12 mouse cellular contexts compared by ENCODE assay signal in the genomic region with DNA sequence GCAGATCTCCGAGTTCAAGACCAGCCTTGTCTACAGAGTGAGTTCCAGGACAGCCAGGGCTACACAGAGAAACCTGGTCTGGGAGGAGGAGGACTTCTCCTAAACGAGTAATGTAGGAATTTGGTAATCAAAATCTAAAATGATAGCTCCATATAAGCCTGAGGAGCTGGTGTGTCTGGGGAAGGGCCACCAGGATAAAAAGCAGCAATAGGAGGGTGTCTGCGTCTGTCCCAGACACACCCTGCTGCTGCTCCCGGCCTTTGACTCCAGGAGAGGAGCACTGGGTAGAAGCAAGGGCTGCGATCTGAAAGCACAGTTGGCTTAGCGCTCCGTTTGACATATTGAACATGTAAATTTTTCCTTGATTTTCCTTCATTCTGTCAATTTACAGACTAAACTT. TPM values are rescaled to one million over a fixed set of nuclear protein-coding genes. Genes with fewer than 3 reads are reported as not detected.
A peak's percentile ranks its signal among the peaks of the same experiment; 100 is the strongest.
DNase-seq lines count a peak whose midpoint lies in the region; ATAC-seq and TF ChIP-seq lines count a peak whose summit lies in the region.
"Had no signal": no experiment of that assay in that cellular context is flagged by ENCODE, and none has a peak within 500 bp of the region (broad histone marks: within the 10 kb centered on the region; RNA-seq: fewer than 3 reads in every experiment).

No protein-coding gene starts in this region.

- H3K9me3 ChIP-seq in embryonic facial prominence, embryonic 15.5 days (replicated peaks), result no peaks in the 10 kb centered on the region
- H3K9me3 ChIP-seq in embryonic facial prominence, embryonic 10.5 days, result no peaks in the 10 kb centered on the region
- H3K9me3 ChIP-seq in hindbrain, postnatal 0 days (ENCODE audit: low read length), result no peaks in the 10 kb centered on the region
- no peaks in the 10 kb centered on the region for H3K9me3 ChIP-seq in hindbrain, embryonic 10.5 days
- no peaks in the 10 kb centered on the region for H3K9me3 ChIP-seq in lung, embryonic 15.5 days
- H3K9me3 ChIP-seq: megakaryocyte, embryonic 14.5 days had no signal

- H3K27me3 ChIP-seq in embryonic facial prominence, embryonic 15.5 days, result no peaks in the 10 kb centered on the region
- no peaks in the 10 kb centered on the region for H3K27me3 ChIP-seq in embryonic facial prominence, embryonic 10.5 days (replicated peaks; ENCODE audit: low read depth, poor library complexity, severe bottlenecking)
- no peaks in the 10 kb centered on the region for H3K27me3 ChIP-seq in hindbrain, postnatal 0 days (ENCODE audit: insufficient read depth, low read length)
- no peaks in the 10 kb centered on the region for H3K27me3 ChIP-seq in hindbrain, embryonic 10.5 days (ENCODE audit: insufficient read depth, poor library complexity, severe bottlenecking)
- no peaks in the 10 kb centered on the region for H3K27me3 ChIP-seq in lung, embryonic 15.5 days
- H3K27me3 ChIP-seq in small intestine, adult 2 months (ENCODE audit: control insufficient read depth, insufficient read depth, low read length), result no peaks in the 10 kb centered on the region
- H3K27me3 ChIP-seq: megakaryocyte, embryonic 14.5 days had no signal

- WGBS in embryonic facial prominence, embryonic 15.5 days, result 78% methylated on average over 7 of the region's 7 CpGs
- 87% methylated on average over 7 of the region's 7 CpGs for WGBS in embryonic facial prominence, embryonic 10.5 days
- 69% methylated on average over 7 of the region's 7 CpGs for WGBS in hindbrain, postnatal 0 days
- WGBS in hindbrain, embryonic 10.5 days, result 82% methylated on average over 7 of the region's 7 CpGs
- 67% methylated on average over 7 of the region's 7 CpGs for WGBS in lung, embryonic 15.5 days
- 28% methylated on average over 7 of the region's 7 CpGs for WGBS in small intestine, adult 2 months

- no peak overlapping the region for H3K4me2 ChIP-seq in embryonic facial prominence, embryonic 15.5 days (replicated peaks)
- no peak overlapping the region for H3K4me2 ChIP-seq in hindbrain, postnatal 0 days (ENCODE audit: low read depth, low read length)
- H3K4me2 ChIP-seq in lung, embryonic 15.5 days, result no peak overlapping the region
- H3K4me2 ChIP-seq: heart, embryonic 11.5 days had no signal

- no peak for DNase-seq in embryonic facial prominence, embryonic 10.5 days (ENCODE audit: low spot score)
- DNase-seq in hindbrain, postnatal 0 days (ENCODE audit: low spot score), result no peak
- DNase-seq in hindbrain, embryonic 10.5 days (ENCODE audit: low spot score), result no peak
- DNase-seq in lung, postnatal 4 days, result no peak
- no peak for DNase-seq in adrenal gland, postnatal 14 days
- DNase-seq: cerebellum, postnatal 25 days had no signal

- TF ChIP-seq POLR2A in small intestine, adult 2 months (IDR thresholded peaks at IDR 0.05; ENCODE audit: low read depth, low read length), result no peak

- H3K27ac ChIP-seq in embryonic facial prominence, embryonic 15.5 days (replicated peaks), result 0 out of 2 replicates have a peak overlapping the region, but pooled peaks have one; percentile 7
- H3K27ac ChIP-seq in embryonic facial prominence, embryonic 10.5 days (replicated peaks), result no peak overlapping the region
- peak overlapping the region; percentile 46; the same call in 1 of the 2 replicates for H3K27ac ChIP-seq in hindbrain, postnatal 0 days
- no peak overlapping the region for H3K27ac ChIP-seq in hindbrain, embryonic 10.5 days
- 0 out of 2 replicates have a peak overlapping the region, but pooled peaks have one; percentile 38 for H3K27ac ChIP-seq in lung, embryonic 15.5 days
- H3K27ac ChIP-seq in small intestine, adult 2 months (ENCODE audit: insufficient read depth, low read depth, low read length), result peak overlapping the region; percentile 84

- peaks cover 38% of the 10 kb centered on the region for H3K36me3 ChIP-seq in embryonic facial prominence, embryonic 15.5 days
- peaks cover 40% of the 10 kb centered on the region for H3K36me3 ChIP-seq in embryonic facial prominence, embryonic 10.5 days (replicated peaks)
- no peaks in the 10 kb centered on the region for H3K36me3 ChIP-seq in hindbrain, postnatal 0 days (ENCODE audit: insufficient read depth, low read length)
- H3K36me3 ChIP-seq in hindbrain, embryonic 10.5 days, result peaks cover 43% of the 10 kb centered on the region
- H3K36me3 ChIP-seq in lung, embryonic 15.5 days, result peaks cover 36% of the 10 kb centered on the region
- H3K36me3 ChIP-seq in small intestine, adult 2 months (ENCODE audit: control insufficient read depth, insufficient read depth, low read length), result peaks cover 24% of the 10 kb centered on the region

- no peak for TF ChIP-seq CTCF in hindbrain, postnatal 0 days (IDR thresholded peaks at IDR 0.05; ENCODE audit: low read depth)
- peak; percentile 10; the same call in 1 of the 2 replicates for TF ChIP-seq CTCF in small intestine, adult 2 months (IDR thresholded peaks at IDR 0.05; ENCODE audit: extremely low read depth, insufficient read length, insufficient replicate concordance, low read depth, low read length)

- peaks cover 33% of the 10 kb centered on the region; the same call in 1 of the 2 replicates for H3K4me1 ChIP-seq in embryonic facial prominence, embryonic 15.5 days
- peaks cover 26% of the 10 kb centered on the region for H3K4me1 ChIP-seq in embryonic facial prominence, embryonic 10.5 days
- 0 out of 2 replicates have a peak, but pooled peaks cover 9% of the 10 kb centered on the region for H3K4me1 ChIP-seq in hindbrain, postnatal 0 days (ENCODE audit: insufficient read depth, low read length)
- H3K4me1 ChIP-seq in hindbrain, embryonic 10.5 days (replicated peaks), result peaks cover 29% of the 10 kb centered on the region
- peaks cover 47% of the 10 kb centered on the region for H3K4me1 ChIP-seq in lung, embryonic 15.5 days
- H3K4me1 ChIP-seq in small intestine, adult 2 months (ENCODE audit: control insufficient read depth, insufficient read depth, insufficient read length, low read length), result peaks cover 53% of the 10 kb centered on the region

- no peak overlapping the region for H3K9ac ChIP-seq in embryonic facial prominence, embryonic 15.5 days
- H3K9ac ChIP-seq in hindbrain, postnatal 0 days (replicated peaks; ENCODE audit: low read length), result no peak overlapping the region
- H3K9ac ChIP-seq in lung, embryonic 15.5 days, result no peak overlapping the region

- H3K4me3 ChIP-seq in embryonic facial prominence, embryonic 15.5 days (replicated peaks), result no peak overlapping the region
- H3K4me3 ChIP-seq in embryonic facial prominence, embryonic 10.5 days, result no peak overlapping the region
- no peak overlapping the region for H3K4me3 ChIP-seq in hindbrain, postnatal 0 days (ENCODE audit: low read length)
- H3K4me3 ChIP-seq in hindbrain, embryonic 10.5 days, result no peak overlapping the region
- no peak overlapping the region for H3K4me3 ChIP-seq in lung, embryonic 15.5 days
- H3K4me3 ChIP-seq in small intestine, adult 2 months (ENCODE audit: low read depth, low read length), result no peak overlapping the region
- H3K4me3 ChIP-seq: myocyte had no signal

- ATAC-seq in embryonic facial prominence, embryonic 15.5 days (ENCODE audit: insufficient number of reproducible peaks, low FRiP score, low TSS enrichment, low read depth), result no peak
- ATAC-seq in hindbrain, postnatal 0 days, result no peak
- no peak for ATAC-seq in lung, embryonic 15.5 days (ENCODE audit: borderline replicate concordance, extremely low read depth, low FRiP score, low TSS enrichment)

RNA-seq across cellular contexts. Expression of gene Cd164l2, which starts 36.7 kb away (rescaled TPM):
- polyA plus RNA-seq in embryonic facial prominence, embryonic 15.5 days (2015; fragmentation: Nextera tagmentation; extraction: Ambion mirVana), result 8.8 and 9.3 TPM in 2 replicates
- polyA plus RNA-seq in embryonic facial prominence, embryonic 10.5 days (2016; fragmentation: Nextera tagmentation; extraction: Ambion mirVana), result 3.0 and 5.2 TPM in 2 replicates
- 6.2 and 6.9 TPM in 2 replicates for total RNA-seq in hindbrain, postnatal 0 days (2014; rRNA removed)
- polyA plus RNA-seq in hindbrain, postnatal 0 days (2015; fragmentation: Nextera tagmentation; extraction: Ambion mirVana), result 9.6 and 11.9 TPM in 2 replicates
- polyA plus RNA-seq in hindbrain, embryonic 10.5 days (2016; fragmentation: Nextera tagmentation; extraction: Ambion mirVana), result 1.1 and 2.2 TPM in 2 replicates
- 8.2 and 8.5 TPM in 2 replicates for polyA plus RNA-seq in lung, embryonic 15.5 days (2015; fragmentation: Nextera tagmentation; extraction: Ambion mirVana)
- 0.61 and 0.93 TPM in 2 replicates for polyA plus RNA-seq in small intestine, adult 2 months (2012; rRNA removed)
- total RNA-seq in adrenal gland, postnatal 14 days (2021), result 2.4 and 5.0 TPM in 2 replicates

RNA-seq across cellular contexts. Expression of gene Gpr3, which starts 37.1 kb away (rescaled TPM):
- polyA plus RNA-seq in embryonic facial prominence, embryonic 15.5 days (2015; fragmentation: Nextera tagmentation; extraction: Ambion mirVana), result 0.07 and 0.24 TPM in 2 replicates
- 0.11 and 0.57 TPM in 2 replicates for polyA plus RNA-seq in embryonic facial prominence, embryonic 10.5 days (2016; fragmentation: Nextera tagmentation; extraction: Ambion mirVana)
- 7.0 and 7.3 TPM in 2 replicates for total RNA-seq in hindbrain, postnatal 0 days (2014; rRNA removed)
- polyA plus RNA-seq in hindbrain, postnatal 0 days (2015; fragmentation: Nextera tagmentation; extraction: Ambion mirVana), result 4.5 and 5.5 TPM in 2 replicates
- polyA plus RNA-seq in hindbrain, embryonic 10.5 days (2016; fragmentation: Nextera tagmentation; extraction: Ambion mirVana), result 0.32 and 0.35 TPM in 2 replicates
- 0.10 TPM in 1 of 2 replicates, not detected in the other for polyA plus RNA-seq in lung, embryonic 15.5 days (2015; fragmentation: Nextera tagmentation; extraction: Ambion mirVana)
- 0.17 TPM in 1 of 2 replicates, not detected in the other for polyA plus RNA-seq in small intestine, adult 2 months (2012; rRNA removed)
- total RNA-seq in adrenal gland, postnatal 14 days (2021), result 0.19 TPM in 2 replicates

RNA-seq across cellular contexts. Expression of gene Wasf2, which starts 45.0 kb away (rescaled TPM):
- polyA plus RNA-seq in embryonic facial prominence, embryonic 15.5 days (2015; fragmentation: Nextera tagmentation; extraction: Ambion mirVana), result 116 and 118 TPM in 2 replicates
- 66.7 and 73.0 TPM in 2 replicates for polyA plus RNA-seq in embryonic facial prominence, embryonic 10.5 days (2016; fragmentation: Nextera tagmentation; extraction: Ambion mirVana)
- total RNA-seq in hindbrain, postnatal 0 days (2014; rRNA removed), result 14.1 and 14.7 TPM in 2 replicates
- polyA plus RNA-seq in hindbrain, postnatal 0 days (2015; fragmentation: Nextera tagmentation; extraction: Ambion mirVana), result 27.5 and 32.3 TPM in 2 replicates
- 42.1 and 67.1 TPM in 2 replicates for polyA plus RNA-seq in hindbrain, embryonic 10.5 days (2016; fragmentation: Nextera tagmentation; extraction: Ambion mirVana)
- 120 and 136 TPM in 2 replicates for polyA plus RNA-seq in lung, embryonic 15.5 days (2015; fragmentation: Nextera tagmentation; extraction: Ambion mirVana)
- polyA plus RNA-seq in small intestine, adult 2 months (2012; rRNA removed), result 37.6 and 97.6 TPM in 2 replicates
- total RNA-seq in adrenal gland, postnatal 14 days (2021), result 117 and 150 TPM in 2 replicates

Comparison
In these comparisons a context has a peak if more than half of its experiments do, and no peak if none do; other contexts are left out.
1. H3K27ac ChIP-seq: peak in embryonic facial prominence, embryonic 15.5 days (single experiment), hindbrain, postnatal 0 days (single experiment), lung, embryonic 15.5 days (single experiment) and small intestine, adult 2 months (single experiment); none in embryonic facial prominence, embryonic 10.5 days (single experiment) and hindbrain, embryonic 10.5 days (single experiment).